Mouse (Mus musculus) CD4-positive, CD25-positive, alpha-beta regulatory T cell, adult 4 months (primary cell): ENCODE results near the gene Mpv17. TPM values are rescaled to one million over a fixed set of nuclear protein-coding genes. Genes with fewer than 3 reads are reported as not detected.

Source experiments
- ATAC-seq: one replicate; pipeline ENCODE4 v1.8.0; 2017
- polyA plus RNA-seq, 2 experiments: library from polyadenylated mRNA; unstranded; fragments of 100-300 nt; shearing (Covaris generic); gene quantifications; one replicate each; pipeline ENCODE4 v1.2.1; 2017

Mpv17 gene
- polyA plus RNA-seq, 2 experiments from 2014 or later = 64.4 to 66.7 TPM

- ATAC-seq = no peak
Measured at GRCm38 (mm10) chr5:31183678-31184077, 29.6 kb upstream of the Mpv17 start.

- no peak for ATAC-seq
Measured at GRCm38 (mm10) chr5:31181183-31181770, 27.2 kb upstream of the Mpv17 start.

- peak; percentile 94 for ATAC-seq
Measured at GRCm38 (mm10) chr5:31179766-31180630, 25.9 kb upstream of the Mpv17 start, which contains the start of the genes Gm29609 and Gtf3c2. Gene Gm29609, minus strand, starts transcription at chr5:31179911. Gene Gtf3c2, minus strand, starts transcription at chr5:31180144.

GRCm38 (mm10) chr5:31179301-31179765 lies 25.3 kb upstream of the Mpv17 start:
- peak; percentile 27 for ATAC-seq

GRCm38 (mm10) chr5:31168630-31169029 lies 14.6 kb upstream of the Mpv17 start:
- ATAC-seq = no peak

- ATAC-seq = no peak
Measured at GRCm38 (mm10) chr5:31164878-31165277, 10.8 kb upstream of the Mpv17 start.

GRCm38 (mm10) chr5:31162462-31162861 lies 8.4 kb upstream of the Mpv17 start:
- no peak for ATAC-seq

- ATAC-seq = no peak
Measured at GRCm38 (mm10) chr5:31153516-31154151, 417 bp downstream of the Mpv17 start.

GRCm38 (mm10) chr5:31151746-31152145 lies 2.3 kb downstream of the Mpv17 start:
- no peak for ATAC-seq

- no peak for ATAC-seq
Measured at GRCm38 (mm10) chr5:31149781-31150180, 4.3 kb downstream of the Mpv17 start.

- no peak for ATAC-seq
Measured at GRCm38 (mm10) chr5:31138968-31139425, 15.1 kb downstream of the Mpv17 start.

- ATAC-seq = no peak
Measured at GRCm38 (mm10) chr5:31138241-31138967, 15.6 kb downstream of the Mpv17 start, which contains the start of gene Ucn. Gene Ucn, minus strand, starts transcription at chr5:31138829.

GRCm38 (mm10) chr5:31137658-31138057 lies 16.4 kb downstream of the Mpv17 start:
- no peak for ATAC-seq

GRCm38 (mm10) chr5:31136730-31137424 lies 17.2 kb downstream of the Mpv17 start:
- ATAC-seq = no peak

- ATAC-seq = no peak
Measured at GRCm38 (mm10) chr5:31126050-31126449, 28.0 kb downstream of the Mpv17 start.

- no peak for ATAC-seq
Measured at GRCm38 (mm10) chr5:31123481-31123880, 30.6 kb downstream of the Mpv17 start.

GRCm38 (mm10) chr5:31121111-31121510 lies 32.9 kb downstream of the Mpv17 start:
- ATAC-seq = no peak

GRCm38 (mm10) chr5:31116912-31117311 lies 37.1 kb downstream of the Mpv17 start:
- no peak for ATAC-seq

GRCm38 (mm10) chr5:31116354-31116753 lies 37.7 kb downstream of the Mpv17 start, which contains the start of gene Trim54:
Gene Trim54, plus strand, starts transcription at chr5:31116712.
- ATAC-seq = no peak

GRCm38 (mm10) chr5:31110781-31111180 lies 43.3 kb downstream of the Mpv17 start:
- ATAC-seq = no peak

- ATAC-seq = no peak
Measured at GRCm38 (mm10) chr5:31108000-31108490, 46.0 kb downstream of the Mpv17 start, which contains the start of gene Slc30a3. Gene Slc30a3, minus strand, starts transcription at chr5:31108237.
